Mouse (Mus musculus) v-Abl transformed pro-B cells (cell line): ENCODE results near the gene Cacna1c.

ENCODE experiments used
- in situ Hi-C, 2 experiments: fragments of 400-800 bp; cut with MboI; formaldehyde crosslinking; loops; one replicate each; pipeline ENCODE4 v1.15.1; 2025; ENCODE audit not compliant: unreplicated experiment in 2 of 2

Gene Cacna1c

GRCm38 (mm10) chr6:118938386-118939096 lies 257.7 kb downstream of the Cacna1c start:
- in situ Hi-C loops, result loop anchor here in 1 of 2 experiments (25.0 kb wide), 1 partner anchor 499 kb away; no protein-coding TSS in a partner anchor

GRCm38 (mm10) chr6:118937536-118937935 lies 258.7 kb downstream of the Cacna1c start:
- in situ Hi-C loops, result loop anchor here in 1 of 2 experiments (25.0 kb wide), 1 partner anchor 500 kb away; no protein-coding TSS in a partner anchor

GRCm38 (mm10) chr6:118935520-118936415 lies 260.4 kb downstream of the Cacna1c start:
- in situ Hi-C loops, result loop anchor here in 1 of 2 experiments (25.0 kb wide), 1 partner anchor 502 kb away; no protein-coding TSS in a partner anchor

- in situ Hi-C loops, result loop anchor here in 1 of 2 experiments (25.0 kb wide), 1 partner anchor 503 kb away; no protein-coding TSS in a partner anchor
Measured at GRCm38 (mm10) chr6:118934243-118934902, 261.8 kb downstream of the Cacna1c start.

- in situ Hi-C loops, result loop anchor here in 1 of 2 experiments (25.0 kb wide), 1 partner anchor 504 kb away; no protein-coding TSS in a partner anchor
Measured at GRCm38 (mm10) chr6:118933017-118933594, 263.1 kb downstream of the Cacna1c start.

GRCm38 (mm10) chr6:118932002-118932700 lies 264.1 kb downstream of the Cacna1c start:
- in situ Hi-C loops, result loop anchor here in 1 of 2 experiments (25.0 kb wide), 1 partner anchor 505 kb away; no protein-coding TSS in a partner anchor

- in situ Hi-C loops, result loop anchor here in 1 of 2 experiments (25.0 kb wide), 1 partner anchor 511 kb away; no protein-coding TSS in a partner anchor
Measured at GRCm38 (mm10) chr6:118926669-118927068, 269.5 kb downstream of the Cacna1c start.

- in situ Hi-C loops, result no loop called here
Measured at GRCm38 (mm10) chr6:118924426-118924825, 271.8 kb downstream of the Cacna1c start.

GRCm38 (mm10) chr6:118923926-118924325 lies 272.3 kb downstream of the Cacna1c start:
- in situ Hi-C loops, result no loop called here

- in situ Hi-C loops, result no loop called here
Measured at GRCm38 (mm10) chr6:118923212-118923577, 273.0 kb downstream of the Cacna1c start.

GRCm38 (mm10) chr6:118922328-118923211 lies 273.6 kb downstream of the Cacna1c start:
- in situ Hi-C loops, result no loop called here

GRCm38 (mm10) chr6:118908176-118908575 lies 288.0 kb downstream of the Cacna1c start:
- in situ Hi-C loops, result no loop called here

GRCm38 (mm10) chr6:118907704-118908103 lies 288.5 kb downstream of the Cacna1c start:
- in situ Hi-C loops, result no loop called here

- in situ Hi-C loops, result no loop called here
Measured at GRCm38 (mm10) chr6:118906878-118907277, 289.3 kb downstream of the Cacna1c start.

GRCm38 (mm10) chr6:118899688-118900087 lies 296.5 kb downstream of the Cacna1c start:
- in situ Hi-C loops, result no loop called here

GRCm38 (mm10) chr6:118897101-118897500 lies 299.1 kb downstream of the Cacna1c start:
- in situ Hi-C loops, result no loop called here

- in situ Hi-C loops, result no loop called here
Measured at GRCm38 (mm10) chr6:118894043-118894442, 302.2 kb downstream of the Cacna1c start.

- in situ Hi-C loops, result no loop called here
Measured at GRCm38 (mm10) chr6:118889441-118889840, 306.8 kb downstream of the Cacna1c start.
